Mouse (Mus musculus): ENCODE results near the gene Tulp4. TPM values are rescaled to one million over a fixed set of nuclear protein-coding genes. Genes with fewer than 3 reads are reported as not detected.

Tulp4 gene
- polyA plus RNA-seq, 1 experiment = 67.0 TPM

GRCm38 (mm10) chr17:6145244-6145643, 39.0 kb downstream of the Tulp4 start:
- 76% methylated on average over 2 of the region's 2 CpGs for WGBS
- TF ChIP-seq CTCF (IDR thresholded peaks at IDR 0.05; ENCODE audit: insufficient read depth, low read length) (no peak), POLR2A (IDR thresholded peaks at IDR 0.05; ENCODE audit: borderline replicate concordance, extremely low read depth, low read depth, low read length) (no peak)

GRCm38 (mm10) chr17:6152941-6153340, 46.7 kb downstream of the Tulp4 start:
- no peak for DNase-seq
- no peak for TF ChIP-seq CTCF (IDR thresholded peaks at IDR 0.05; ENCODE audit: insufficient read depth, low read length)
- TF ChIP-seq POLR2A (IDR thresholded peaks at IDR 0.05; ENCODE audit: borderline replicate concordance, extremely low read depth, low read depth, low read length) = no peak

More at GRCm38 (mm10) chr17:6145244-6145643, 39.0 kb downstream of the Tulp4 start:
- Histone ChIP-seq H3K4me1 (ENCODE audit: control insufficient read depth, insufficient read depth, low read length) (0 out of 2 replicates have a peak, but pooled peaks cover 2% of the 10 kb centered on the region), H3K4me3 (replicated peaks; ENCODE audit: extremely low read depth, low read depth, low read length) (no peak overlapping the region)
- DNase-seq = no peak

GRCm38 (mm10) chr17:6153581-6153980, 47.3 kb downstream of the Tulp4 start:
- no peak overlapping the region for H3K4me3 ChIP-seq (replicated peaks; ENCODE audit: extremely low read depth, low read depth, low read length)
- no peak for DNase-seq
- peaks cover 5% of the 10 kb centered on the region; the same call in 1 of the 2 replicates for H3K4me1 ChIP-seq (ENCODE audit: control insufficient read depth, insufficient read depth, low read length)
- TF ChIP-seq CTCF (IDR thresholded peaks at IDR 0.05; ENCODE audit: insufficient read depth, low read length) (no peak), POLR2A (IDR thresholded peaks at IDR 0.05; ENCODE audit: borderline replicate concordance, extremely low read depth, low read depth, low read length) (no peak)
- 65% methylated on average over 4 of the region's 4 CpGs for WGBS

More at GRCm38 (mm10) chr17:6152941-6153340, 46.7 kb downstream of the Tulp4 start:
- Histone ChIP-seq H3K4me3 (replicated peaks; ENCODE audit: extremely low read depth, low read depth, low read length) (no peak overlapping the region), H3K4me1 (ENCODE audit: control insufficient read depth, insufficient read depth, low read length) (peaks cover 5% of the 10 kb centered on the region; the same call in 1 of the 2 replicates)
- WGBS = 83% methylated on average over 4 of the region's 4 CpGs

GRCm38 (mm10) chr17:6154366-6154765, 48.1 kb downstream of the Tulp4 start:
- peaks cover 5% of the 10 kb centered on the region; the same call in 1 of the 2 replicates for H3K4me1 ChIP-seq (ENCODE audit: control insufficient read depth, insufficient read depth, low read length)
- no peak overlapping the region for H3K4me3 ChIP-seq (replicated peaks; ENCODE audit: extremely low read depth, low read depth, low read length)
- 45% methylated on average over 4 of the region's 4 CpGs for WGBS
- no peak for TF ChIP-seq POLR2A (IDR thresholded peaks at IDR 0.05; ENCODE audit: borderline replicate concordance, extremely low read depth, low read depth, low read length)
- TF ChIP-seq CTCF (IDR thresholded peaks at IDR 0.05; ENCODE audit: insufficient read depth, low read length) = no peak
- no peak for DNase-seq

GRCm38 (mm10) chr17:6160495-6160894, 54.3 kb downstream of the Tulp4 start:
- no peak for DNase-seq
- peaks cover 13% of the 10 kb centered on the region for H3K4me1 ChIP-seq (ENCODE audit: control insufficient read depth, insufficient read depth, low read length)
- WGBS = 84% methylated on average over 6 of the region's 6 CpGs
- H3K4me3 ChIP-seq (replicated peaks; ENCODE audit: extremely low read depth, low read depth, low read length) = no peak overlapping the region
- TF ChIP-seq CTCF (IDR thresholded peaks at IDR 0.05; ENCODE audit: insufficient read depth, low read length) = no peak
- no peak for TF ChIP-seq POLR2A (IDR thresholded peaks at IDR 0.05; ENCODE audit: borderline replicate concordance, extremely low read depth, low read depth, low read length)

GRCm38 (mm10) chr17:6161916-6162315, 55.7 kb downstream of the Tulp4 start:
- 48% methylated on average over 9 of the region's 9 CpGs for WGBS
- DNase-seq = no peak
- TF ChIP-seq POLR2A (IDR thresholded peaks at IDR 0.05; ENCODE audit: borderline replicate concordance, extremely low read depth, low read depth, low read length) (no peak), CTCF (IDR thresholded peaks at IDR 0.05; ENCODE audit: insufficient read depth, low read length) (no peak)
- Histone ChIP-seq H3K4me3 (replicated peaks; ENCODE audit: extremely low read depth, low read depth, low read length) (no peak overlapping the region), H3K4me1 (ENCODE audit: control insufficient read depth, insufficient read depth, low read length) (peaks cover 13% of the 10 kb centered on the region)

GRCm38 (mm10) chr17:6162761-6163160, 56.5 kb downstream of the Tulp4 start:
- no peak for TF ChIP-seq POLR2A (IDR thresholded peaks at IDR 0.05; ENCODE audit: borderline replicate concordance, extremely low read depth, low read depth, low read length)
- TF ChIP-seq CTCF (IDR thresholded peaks at IDR 0.05; ENCODE audit: insufficient read depth, low read length) = no peak
- DNase-seq = no peak
- Histone ChIP-seq H3K4me1 (ENCODE audit: control insufficient read depth, insufficient read depth, low read length) (peaks cover 13% of the 10 kb centered on the region), H3K4me3 (replicated peaks; ENCODE audit: extremely low read depth, low read depth, low read length) (no peak overlapping the region)
- WGBS = 7% methylated on average over 1 of the region's 1 CpGs

- TF ChIP-seq CTCF (IDR thresholded peaks at IDR 0.05; ENCODE audit: insufficient read depth, low read length) (no peak), POLR2A (IDR thresholded peaks at IDR 0.05; ENCODE audit: borderline replicate concordance, extremely low read depth, low read depth, low read length) (no peak)
- DNase-seq = no peak
- 42% methylated on average over 4 of the region's 4 CpGs for WGBS
These were observed 58.7 kb downstream of the Tulp4 start for GRCm38 (mm10) chr17:6164911-6165310.

GRCm38 (mm10) chr17:6172440-6172839, 66.2 kb downstream of the Tulp4 start:
- Histone ChIP-seq H3K4me3 (replicated peaks; ENCODE audit: extremely low read depth, low read depth, low read length) (no peak overlapping the region), H3K4me1 (ENCODE audit: control insufficient read depth, insufficient read depth, low read length) (peaks cover 10% of the 10 kb centered on the region)
- 23% methylated on average over 7 of the region's 7 CpGs for WGBS
- DNase-seq = no peak
- no peak for TF ChIP-seq POLR2A (IDR thresholded peaks at IDR 0.05; ENCODE audit: borderline replicate concordance, extremely low read depth, low read depth, low read length)
- TF ChIP-seq CTCF (IDR thresholded peaks at IDR 0.05; ENCODE audit: insufficient read depth, low read length) = no peak

More at GRCm38 (mm10) chr17:6164911-6165310, 58.7 kb downstream of the Tulp4 start:
- Histone ChIP-seq H3K4me1 (ENCODE audit: control insufficient read depth, insufficient read depth, low read length) (peaks cover 13% of the 10 kb centered on the region), H3K4me3 (replicated peaks; ENCODE audit: extremely low read depth, low read depth, low read length) (no peak overlapping the region)

- WGBS = 25% methylated on average over 5 of the region's 5 CpGs
- peak; percentile 59 for DNase-seq
- TF ChIP-seq CTCF (IDR thresholded peaks at IDR 0.05; ENCODE audit: insufficient read depth, low read length) (no peak), POLR2A (IDR thresholded peaks at IDR 0.05; ENCODE audit: borderline replicate concordance, extremely low read depth, low read depth, low read length) (no peak)
- H3K4me3 ChIP-seq (replicated peaks; ENCODE audit: extremely low read depth, low read depth, low read length) = no peak overlapping the region
- H3K4me1 ChIP-seq (ENCODE audit: control insufficient read depth, insufficient read depth, low read length) = peaks cover 10% of the 10 kb centered on the region
These were observed 66.9 kb downstream of the Tulp4 start for GRCm38 (mm10) chr17:6172926-6173690.

All from lung, adult 2 months (tissue).